Mouse (Mus musculus) heart, embryonic 15.5 days (tissue): ENCODE data around the gene Cd300ld. TPM values are rescaled to one million over a fixed set of nuclear protein-coding genes. Genes with fewer than 3 reads are reported as not detected.
"Not testable (repeated sequence)": the region's sequence is repeated elsewhere in the genome, so short reads cannot be mapped to it uniquely, and the experiment has no call there.

Experiments
- ATAC-seq: fragments of 200-750 bp; cut with Nextera tagmentation; replicated peaks from 2 replicates; pipeline ENCODE4 v1.8.0; 2017; ENCODE audit warnings: low read depth, moderate TSS enrichment; ENCODE audit not compliant: insufficient number of reproducible peaks, insufficient read depth, low FRiP score
- H3K27ac ChIP-seq: fragments of 300-500 bp; sonication (generic); 2 replicates; pipeline ENCODE4 v1.5.1; 2015; ENCODE audit warnings: mild to moderate bottlenecking, inconsistent platforms
- H3K27me3 ChIP-seq: fragments of 300-500 bp; sonication (generic); 2 replicates; pipeline ENCODE4 v1.6.1; 2015; ENCODE audit warnings: inconsistent platforms
- H3K36me3 ChIP-seq: fragments of 300-500 bp; sonication (generic); 2 replicates; pipeline ENCODE4 v1.6.1; 2015; ENCODE audit warnings: mild to moderate bottlenecking, inconsistent platforms
- H3K4me1 ChIP-seq: fragments of 300-500 bp; sonication (generic); replicated peaks from 2 replicates; pipeline ENCODE4 v1.6.1; 2015; ENCODE audit warnings: inconsistent platforms
- H3K4me2 ChIP-seq: fragments of 300-500 bp; sonication (generic); 2 replicates; pipeline ENCODE4 v1.6.1; 2015; ENCODE audit warnings: inconsistent platforms, mild to moderate bottlenecking, moderate library complexity
- H3K4me3 ChIP-seq: fragments of 300-500 bp; sonication (generic); 2 replicates; pipeline ENCODE4 v1.5.1; 2015; ENCODE audit warnings: mild to moderate bottlenecking, inconsistent platforms
- H3K9ac ChIP-seq: fragments of 300-500 bp; sonication (generic); 2 replicates; pipeline ENCODE4 v1.6.1; 2015; ENCODE audit warnings: mild to moderate bottlenecking, inconsistent platforms
- H3K9me3 ChIP-seq: fragments of 300-500 bp; sonication (generic); replicated peaks from 2 replicates; pipeline ENCODE4 v1.6.1; 2016; ENCODE audit warnings: inconsistent platforms
- WGBS: fragments of 180-500 bp; shearing (Covaris S2); methylation state at CpG from one replicate; pipeline ENCODE4 v1.1.7; 2015; ENCODE audit warnings: mixed read lengths; 5-methylcytosine and 5-hydroxymethylcytosine counted together
- polyA plus RNA-seq: library from polyadenylated mRNA; unstranded; fragments of >200 nt; fragmentation: Nextera tagmentation; extraction: Ambion mirVana; gene quantifications from 2 replicates; pipeline ENCODE4 v1.2.1, GENCODE M21; 2015

Gene Cd300ld
- polyA plus RNA-seq, result 0.21 and 0.61 TPM in 2 replicates

DNA sequence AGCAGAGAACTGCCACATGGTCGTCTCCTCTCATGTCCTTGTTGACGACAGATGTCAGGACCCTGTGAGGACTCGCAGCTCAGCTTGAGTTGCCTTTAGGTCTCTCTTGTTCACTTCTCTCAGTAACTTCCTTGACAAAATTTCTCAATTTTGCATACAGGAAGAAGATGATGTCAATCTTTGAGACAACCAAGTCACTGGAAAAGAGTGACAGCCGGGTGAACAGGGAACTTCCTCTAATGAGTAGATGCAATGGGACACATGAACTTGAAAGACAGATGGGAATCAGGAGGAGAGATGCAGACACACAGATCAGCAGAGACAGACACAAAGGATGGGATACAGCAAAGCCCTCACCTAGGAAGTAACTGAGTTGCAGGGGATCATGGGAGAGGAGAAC lies at the start of gene Cd300ld:
Cd300ld (minus strand) TSS at position 130 of the 400 bp plus-strand sequence.
- Histone ChIP-seq H3K9me3 (no peaks in the 10 kb centered on the region), H3K4me2 (no peak within 1 kb of the TSS), H3K9ac (no peak within 1 kb of the TSS), H3K4me1 (no peaks in the 10 kb centered on the region), H3K4me3 (no peak within 1 kb of the TSS), H3K27me3 (no peaks in the 10 kb centered on the region), H3K36me3 (no peaks in the 10 kb centered on the region), H3K27ac (no peak within 1 kb of the TSS)
- ATAC-seq, result no peak
- WGBS, result 63% methylated on average over 4 of the region's 4 CpGs

DNA sequence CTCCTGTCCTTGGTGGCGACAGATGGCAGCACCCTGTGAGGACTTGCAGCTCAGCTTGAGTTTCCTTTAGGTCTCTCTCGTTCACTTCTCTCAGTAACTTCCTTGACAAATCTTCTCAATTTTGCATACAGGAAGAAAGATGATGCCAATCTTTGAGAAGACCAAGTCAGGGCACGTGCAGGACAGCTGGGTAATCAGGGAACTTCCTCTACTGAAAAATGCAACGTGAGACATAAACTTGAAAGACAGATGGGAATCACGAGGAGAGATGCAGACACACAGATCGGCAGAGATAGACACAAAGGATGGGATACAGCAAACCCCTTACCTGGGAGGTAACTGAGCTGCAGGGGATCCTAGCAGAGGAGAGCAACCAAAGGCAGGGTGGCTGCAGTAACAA lies 47.9 kb upstream of the Cd300ld start, which contains the start of gene Cd300ld5:
Cd300ld5 (minus strand) TSS at position 101 of the 400 bp plus-strand sequence.
- H3K4me1 ChIP-seq, H3K4me3 ChIP-seq, H3K9me3 ChIP-seq, H3K9ac ChIP-seq, H3K27ac ChIP-seq, H3K4me2 ChIP-seq, ATAC-seq, H3K36me3 ChIP-seq, H3K27me3 ChIP-seq: not testable (repeated sequence)
- no CpG with 5 or more reads among the region's 6 CpGs for WGBS

DNA sequence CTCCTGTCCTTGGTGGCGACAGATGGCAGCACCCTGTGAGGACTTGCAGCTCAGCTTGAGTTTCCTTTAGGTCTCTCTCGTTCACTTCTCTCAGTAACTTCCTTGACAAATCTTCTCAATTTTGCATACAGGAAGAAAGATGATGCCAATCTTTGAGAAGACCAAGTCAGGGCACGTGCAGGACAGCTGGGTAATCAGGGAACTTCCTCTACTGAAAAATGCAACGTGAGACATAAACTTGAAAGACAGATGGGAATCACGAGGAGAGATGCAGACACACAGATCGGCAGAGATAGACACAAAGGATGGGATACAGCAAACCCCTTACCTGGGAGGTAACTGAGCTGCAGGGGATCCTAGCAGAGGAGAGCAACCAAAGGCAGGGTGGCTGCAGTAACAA lies 37.2 kb upstream of the Cd300ld start, which contains the start of gene Cd300ld4:
Cd300ld4 (minus strand) TSS at position 101 of the 400 bp plus-strand sequence.
- H3K9me3 ChIP-seq, H3K27me3 ChIP-seq, H3K4me2 ChIP-seq, H3K4me3 ChIP-seq, H3K27ac ChIP-seq, ATAC-seq, H3K4me1 ChIP-seq, H3K9ac ChIP-seq, H3K36me3 ChIP-seq: not testable (repeated sequence)
- WGBS, result no CpG with 5 or more reads among the region's 6 CpGs

DNA sequence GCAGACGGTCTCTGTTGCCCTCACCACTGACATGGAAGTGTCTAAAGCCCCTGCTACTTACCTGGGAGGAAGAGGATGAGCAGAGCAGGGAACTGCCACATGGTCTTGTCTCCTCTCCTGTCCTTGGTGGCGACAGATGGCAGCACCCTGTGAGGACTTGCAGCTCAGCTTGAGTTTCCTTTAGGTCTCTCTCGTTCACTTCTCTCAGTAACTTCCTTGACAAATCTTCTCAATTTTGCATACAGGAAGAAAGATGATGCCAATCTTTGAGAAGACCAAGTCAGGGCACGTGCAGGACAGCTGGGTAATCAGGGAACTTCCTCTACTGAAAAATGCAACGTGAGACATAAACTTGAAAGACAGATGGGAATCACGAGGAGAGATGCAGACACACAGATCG lies 26.4 kb upstream of the Cd300ld start, which contains the start of gene Cd300ld2:
Cd300ld2 (minus strand) TSS at position 101 of the 400 bp plus-strand sequence.
- ATAC-seq, H3K4me3 ChIP-seq, H3K36me3 ChIP-seq, H3K4me1 ChIP-seq, H3K4me2 ChIP-seq, H3K9ac ChIP-seq, H3K9me3 ChIP-seq, H3K27me3 ChIP-seq, H3K27ac ChIP-seq: not testable (repeated sequence)
- no CpG with 5 or more reads among the region's 7 CpGs for WGBS

DNA sequence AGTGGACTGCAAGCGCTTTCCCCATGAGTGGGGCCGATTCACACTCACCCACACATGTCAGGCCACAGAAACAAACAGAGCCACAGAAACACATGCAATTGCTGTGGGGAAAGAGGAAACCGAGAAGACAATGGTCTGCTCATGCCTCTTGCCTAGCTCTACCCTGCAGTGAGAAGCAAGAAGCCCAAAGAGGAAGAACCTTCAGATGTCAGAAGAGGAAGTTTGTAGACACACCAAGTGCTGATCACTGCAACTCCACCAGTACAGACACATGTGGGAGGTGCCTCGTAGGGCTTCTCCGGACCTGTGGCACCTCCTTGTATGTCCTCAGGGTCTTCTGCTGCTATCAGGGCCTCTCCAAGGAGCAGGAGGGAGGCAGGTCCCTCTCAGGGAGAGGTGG lies 14.3 kb upstream of the Cd300ld start:
- ATAC-seq, result no peak
- 73% methylated on average over 5 of the region's 5 CpGs for whole genome bisulfite sequencing

DNA sequence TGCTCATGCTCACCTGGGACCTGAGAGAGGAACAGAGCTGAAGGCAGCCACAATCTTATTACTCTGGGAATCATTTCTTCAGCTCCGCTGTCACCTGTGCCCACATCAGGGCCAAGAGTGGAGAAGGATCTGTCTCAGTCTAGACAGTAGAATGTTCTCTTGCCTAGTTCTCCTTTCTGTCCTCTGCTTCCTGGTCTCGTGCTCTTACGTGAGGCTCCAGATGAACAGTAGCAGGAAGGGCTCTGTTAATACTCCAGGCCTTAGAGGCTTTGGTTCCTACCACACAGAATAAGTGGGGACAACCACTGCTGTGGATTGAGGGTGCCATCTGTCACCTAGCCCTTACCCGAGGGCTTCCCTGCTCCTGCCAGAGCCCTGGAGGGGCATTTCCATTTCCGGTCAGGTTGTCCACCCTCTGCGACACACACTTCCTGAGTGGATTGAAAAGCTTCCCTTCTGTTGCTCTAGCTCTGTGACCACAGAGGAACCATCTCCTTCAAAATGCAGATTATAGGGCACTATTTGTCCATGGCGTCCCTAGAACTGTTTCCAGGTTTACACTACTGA lies 11.8 kb upstream of the Cd300ld start, which contains the start of gene Cd300c2:
Cd300c2 (minus strand) TSS at position 407 of the 567 bp plus-strand sequence.
- Histone ChIP-seq H3K4me1 (no peaks in the 10 kb centered on the region), H3K4me3 (no peak within 1 kb of the TSS), H3K27me3 (peaks cover 3% of the 10 kb centered on the region; the same call in 1 of the 2 replicates), H3K4me2 (no peak within 1 kb of the TSS), H3K27ac (no peak within 1 kb of the TSS), H3K36me3 (no peaks in the 10 kb centered on the region), H3K9me3 (no peaks in the 10 kb centered on the region), H3K9ac (no peak within 1 kb of the TSS)
- WGBS, result 70% methylated on average over 7 of the region's 7 CpGs
- ATAC-seq, result no peak

More for the DNA sequence above, 14.3 kb upstream of the Cd300ld start:
- H3K4me1 ChIP-seq, result no peaks in the 10 kb centered on the region
- H3K4me3 ChIP-seq, result no peak overlapping the region
- H3K9ac ChIP-seq, result no peak overlapping the region
- no peaks in the 10 kb centered on the region for H3K36me3 ChIP-seq
- no peak overlapping the region for H3K27ac ChIP-seq
- H3K4me2 ChIP-seq, result no peak overlapping the region
- H3K9me3 ChIP-seq, result no peaks in the 10 kb centered on the region
- peaks cover 3% of the 10 kb centered on the region; the same call in 1 of the 2 replicates for H3K27me3 ChIP-seq

DNA sequence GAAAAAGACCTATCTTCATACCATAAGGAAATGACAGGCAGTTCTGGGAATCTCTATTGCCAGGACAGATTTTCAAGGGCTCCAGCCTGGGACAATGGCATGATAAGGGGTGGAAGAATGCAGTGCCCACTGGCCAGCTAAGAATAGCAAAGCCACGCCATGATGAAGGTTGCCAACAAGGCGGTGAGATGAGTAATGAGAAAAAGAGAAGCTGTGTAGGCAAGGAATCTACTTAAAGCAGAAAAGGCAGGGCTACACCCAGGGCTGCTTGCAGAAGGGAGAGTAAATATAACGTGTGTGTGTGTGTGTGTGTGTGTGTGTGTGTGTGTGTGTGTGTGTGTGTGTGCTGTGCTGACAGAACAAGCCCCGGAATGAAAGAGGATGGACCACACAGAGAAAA lies 7.9 kb downstream of the Cd300ld start:
- Histone ChIP-seq H3K4me1 (no peaks in the 10 kb centered on the region), H3K4me3 (no peak overlapping the region), H3K9ac (no peak overlapping the region), H3K4me2 (no peak overlapping the region), H3K9me3 (no peaks in the 10 kb centered on the region; the same call in 1 of the 2 replicates), H3K27ac (no peak overlapping the region), H3K27me3 (no peaks in the 10 kb centered on the region), H3K36me3 (no peaks in the 10 kb centered on the region)
- ATAC-seq, result no peak
- 50% methylated on average over 4 of the region's 4 CpGs for WGBS

DNA sequence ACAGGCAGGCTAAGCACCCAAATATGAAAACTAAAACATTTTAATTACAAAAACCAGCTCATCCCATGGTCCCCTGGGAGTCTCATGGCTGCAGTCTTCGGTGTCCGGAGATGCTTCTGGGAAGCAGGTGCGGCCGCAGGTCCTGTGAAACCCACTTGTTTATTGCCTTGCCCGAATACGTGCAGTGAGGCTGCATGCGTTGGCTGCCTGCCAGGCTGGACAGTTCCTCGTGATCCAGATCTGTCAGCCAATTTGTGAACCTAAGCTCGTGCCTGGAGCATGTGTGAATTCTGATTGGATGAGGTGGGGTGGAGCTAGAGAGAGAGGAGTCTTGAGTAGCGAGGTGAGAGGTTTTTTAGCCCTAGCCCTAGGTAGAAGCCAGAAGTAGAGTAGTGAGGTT lies 17.0 kb downstream of the Cd300ld start:
- Histone ChIP-seq H3K27ac (no peak overlapping the region), H3K9me3 (0 out of 2 replicates have a peak, but pooled peaks cover 3% of the 10 kb centered on the region), H3K27me3 (no peaks in the 10 kb centered on the region), H3K9ac (no peak overlapping the region), H3K36me3 (no peaks in the 10 kb centered on the region), H3K4me2 (no peak overlapping the region), H3K4me3 (no peak overlapping the region), H3K4me1 (no peaks in the 10 kb centered on the region)
- no peak for ATAC-seq
- 73% methylated on average over 10 of the region's 10 CpGs for WGBS

DNA sequence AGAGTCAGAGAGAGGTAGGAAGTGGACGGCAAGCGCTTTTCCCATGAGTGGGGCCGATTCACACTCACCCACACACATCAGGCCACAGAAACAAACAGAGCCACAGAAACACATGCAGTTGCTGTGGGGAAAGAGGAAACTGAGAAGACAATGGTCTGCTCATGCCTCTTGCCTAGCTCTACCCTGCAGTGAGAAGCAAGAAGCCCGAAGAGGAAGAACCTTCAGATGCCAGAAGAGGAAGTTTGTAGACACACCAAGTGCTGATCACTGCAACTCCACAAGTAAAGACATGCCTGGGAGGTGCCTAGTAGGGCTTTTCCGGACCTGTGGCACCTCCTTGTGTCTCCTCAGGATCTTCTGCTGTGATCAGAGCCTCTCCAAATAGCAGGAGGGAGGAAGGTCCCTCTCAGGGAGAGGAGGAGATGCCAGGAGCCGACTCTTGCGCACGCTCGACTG lies 20.9 kb downstream of the Cd300ld start, which contains the start of gene Cd300c:
Cd300c (minus strand) TSS at position 406 of the 456 bp plus-strand sequence.
- no peak for ATAC-seq
- Histone ChIP-seq H3K4me3 (no peak within 1 kb of the TSS), H3K27ac (no peak within 1 kb of the TSS), H3K27me3 (no peaks in the 10 kb centered on the region), H3K4me1 (peaks cover 4% of the 10 kb centered on the region; the same call in 1 of the 2 replicates), H3K36me3 (no peaks in the 10 kb centered on the region), H3K4me2 (no peak within 1 kb of the TSS), H3K9me3 (no peaks in the 10 kb centered on the region), H3K9ac (no peak within 1 kb of the TSS)
- WGBS, result 81% methylated on average over 9 of the region's 9 CpGs

DNA sequence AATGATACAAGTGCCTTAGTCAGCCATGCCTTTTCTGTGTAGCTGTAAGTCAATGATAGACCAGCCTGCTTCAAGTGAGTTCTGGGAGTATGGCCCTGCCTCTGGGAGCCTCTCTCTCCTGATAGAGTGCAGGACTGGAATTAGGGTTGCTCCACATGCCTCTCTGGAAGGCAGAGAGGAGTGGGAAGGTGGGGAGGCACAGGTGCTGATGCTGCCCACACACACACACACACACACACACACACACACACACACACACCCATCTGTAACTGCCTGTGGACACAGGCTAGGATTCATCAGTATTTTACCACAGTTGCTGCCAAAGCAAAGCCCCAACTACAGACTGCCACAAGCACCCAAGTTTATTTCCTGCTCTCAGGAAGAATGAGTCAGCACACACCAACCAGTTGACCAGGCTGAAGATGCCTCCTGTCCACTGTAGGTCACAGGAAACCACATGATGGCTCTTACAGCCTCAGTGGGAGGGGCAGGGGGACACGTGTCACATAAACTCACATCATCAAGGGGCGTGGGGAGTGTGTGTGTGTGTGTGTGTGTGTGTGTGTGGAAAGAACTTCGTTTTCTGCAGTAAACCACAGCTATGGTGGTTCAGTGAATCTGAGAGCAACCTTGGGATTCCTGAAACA lies 24.4 kb downstream of the Cd300ld start:
- Histone ChIP-seq H3K4me1 (peaks cover 4% of the 10 kb centered on the region; the same call in 1 of the 2 replicates), H3K9me3 (no peaks in the 10 kb centered on the region), H3K36me3 (no peaks in the 10 kb centered on the region), H3K4me2 (no peak overlapping the region), H3K4me3 (no peak overlapping the region), H3K9ac (no peak overlapping the region), H3K27ac (no peak overlapping the region), H3K27me3 (no peaks in the 10 kb centered on the region)
- 28% methylated on average over 3 of the region's 3 CpGs for WGBS
- no peak for ATAC-seq

DNA sequence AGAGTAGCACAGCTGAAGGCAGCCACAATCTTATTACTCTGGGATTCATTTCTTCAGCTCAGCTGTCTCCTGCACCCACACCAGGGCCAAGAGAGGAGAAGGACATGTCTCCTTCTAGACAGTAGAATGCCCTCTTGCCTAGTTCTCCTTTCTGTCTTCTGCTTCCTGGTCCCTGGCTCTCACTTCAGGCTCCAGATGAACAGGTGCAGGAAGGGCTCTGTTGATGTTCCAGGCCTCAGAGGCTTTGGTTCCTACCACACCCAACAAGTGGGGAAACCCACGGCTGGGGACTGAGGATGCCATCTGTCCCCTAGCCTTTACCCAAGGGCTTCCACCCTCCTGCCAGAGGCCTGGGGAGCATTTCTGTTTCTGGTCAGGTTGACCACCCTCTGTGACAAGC lies 29.4 kb downstream of the Cd300ld start:
- ATAC-seq, result no peak
- no peak overlapping the region for H3K4me3 ChIP-seq
- no peaks in the 10 kb centered on the region for H3K36me3 ChIP-seq
- no peak overlapping the region for H3K4me2 ChIP-seq
- H3K9ac ChIP-seq, result no peak overlapping the region
- peaks cover 2% of the 10 kb centered on the region; the same call in 1 of the 2 replicates for H3K4me1 ChIP-seq
- WGBS, result 62% methylated on average over 1 of the region's 1 CpGs
- no peak overlapping the region for H3K27ac ChIP-seq
- no peaks in the 10 kb centered on the region for H3K27me3 ChIP-seq
- H3K9me3 ChIP-seq, result no peaks in the 10 kb centered on the region
